Mouse (Mus musculus): ENCODE measurements around the gene Klhl22.

Klhl22 gene

GRCm38 (mm10) chr16:17742810-17743209, 16.6 kb upstream of the Klhl22 start:
- H3K4me3 ChIP-seq (replicated peaks; ENCODE audit: low read length), result no peak overlapping the region
- peaks cover 28% of the 10 kb centered on the region for H3K27me3 ChIP-seq (ENCODE audit: insufficient read depth, low read length)
- H3K9me3 ChIP-seq (ENCODE audit: low read length), result peaks cover 8% of the 10 kb centered on the region; the same call in 1 of the 2 replicates
- TF ChIP-seq NANOG (IDR thresholded peaks at IDR 0.05; ENCODE audit: borderline replicate concordance, low read length) (no peak), POU5F1 (IDR thresholded peaks at IDR 0.05; ENCODE audit: borderline replicate concordance, low read length) (no peak), CTCF (conservative IDR thresholded peaks at IDR 0.05; ENCODE audit: low read length) (no peak)
- H3K4me1 ChIP-seq (replicated peaks; ENCODE audit: low read depth, low read length), result no peaks in the 10 kb centered on the region
- no peaks in the 10 kb centered on the region for H3K36me3 ChIP-seq (ENCODE audit: insufficient read depth, low read length)

GRCm38 (mm10) chr16:17743279-17743678, 16.1 kb upstream of the Klhl22 start:
- Histone ChIP-seq H3K9me3 (ENCODE audit: low read length) (peaks cover 8% of the 10 kb centered on the region; the same call in 1 of the 2 replicates), H3K36me3 (ENCODE audit: insufficient read depth, low read length) (no peaks in the 10 kb centered on the region), H3K4me3 (replicated peaks; ENCODE audit: low read length) (no peak overlapping the region), H3K27me3 (ENCODE audit: insufficient read depth, low read length) (peaks cover 31% of the 10 kb centered on the region), H3K4me1 (replicated peaks; ENCODE audit: low read depth, low read length) (no peaks in the 10 kb centered on the region)
- TF ChIP-seq CTCF (conservative IDR thresholded peaks at IDR 0.05; ENCODE audit: low read length) (0 out of 2 replicates have a peak, but pooled peaks have one; percentile 2), POU5F1 (IDR thresholded peaks at IDR 0.05; ENCODE audit: borderline replicate concordance, low read length) (no peak)

- TF ChIP-seq POU5F1 (IDR thresholded peaks at IDR 0.05; ENCODE audit: borderline replicate concordance, low read length) (no peak), CTCF (conservative IDR thresholded peaks at IDR 0.05; ENCODE audit: low read length) (peak; percentile 89), NANOG (IDR thresholded peaks at IDR 0.05; ENCODE audit: borderline replicate concordance, low read length) (no peak)
- H3K36me3 ChIP-seq (ENCODE audit: insufficient read depth, low read length), result no peaks in the 10 kb centered on the region
- H3K4me3 ChIP-seq (replicated peaks; ENCODE audit: low read length), result no peak overlapping the region
- H3K27me3 ChIP-seq (ENCODE audit: insufficient read depth, low read length), result peaks cover 26% of the 10 kb centered on the region
- no peaks in the 10 kb centered on the region for H3K4me1 ChIP-seq (replicated peaks; ENCODE audit: low read depth, low read length)
- peaks cover 8% of the 10 kb centered on the region; the same call in 1 of the 2 replicates for H3K9me3 ChIP-seq (ENCODE audit: low read length)
These were observed 14.9 kb upstream of the Klhl22 start for GRCm38 (mm10) chr16:17744536-17744935.

- Histone ChIP-seq H3K4me1 (replicated peaks; ENCODE audit: low read depth, low read length) (no peaks in the 10 kb centered on the region), H3K4me3 (replicated peaks; ENCODE audit: low read length) (no peak overlapping the region), H3K27me3 (ENCODE audit: insufficient read depth, low read length) (peaks cover 23% of the 10 kb centered on the region), H3K36me3 (ENCODE audit: insufficient read depth, low read length) (no peaks in the 10 kb centered on the region), H3K9me3 (ENCODE audit: low read length) (peaks cover 8% of the 10 kb centered on the region; the same call in 1 of the 2 replicates)
- TF ChIP-seq POU5F1 (IDR thresholded peaks at IDR 0.05; ENCODE audit: borderline replicate concordance, low read length) (no peak), NANOG (IDR thresholded peaks at IDR 0.05; ENCODE audit: borderline replicate concordance, low read length) (no peak), CTCF (conservative IDR thresholded peaks at IDR 0.05; ENCODE audit: low read length) (no peak)
These were observed 14.4 kb upstream of the Klhl22 start for GRCm38 (mm10) chr16:17745067-17745466.

GRCm38 (mm10) chr16:17753001-17753400, 6.4 kb upstream of the Klhl22 start:
- no peaks in the 10 kb centered on the region for H3K36me3 ChIP-seq (ENCODE audit: insufficient read depth, low read length)
- TF ChIP-seq POU5F1 (IDR thresholded peaks at IDR 0.05; ENCODE audit: borderline replicate concordance, low read length) (no peak), NANOG (IDR thresholded peaks at IDR 0.05; ENCODE audit: borderline replicate concordance, low read length) (no peak), CTCF (conservative IDR thresholded peaks at IDR 0.05; ENCODE audit: low read length) (no peak)
- H3K4me3 ChIP-seq (replicated peaks; ENCODE audit: low read length), result no peak overlapping the region
- H3K9me3 ChIP-seq (ENCODE audit: low read length), result peaks cover 17% of the 10 kb centered on the region
- peaks cover 44% of the 10 kb centered on the region for H3K27me3 ChIP-seq (ENCODE audit: insufficient read depth, low read length)
- peaks cover 13% of the 10 kb centered on the region for H3K4me1 ChIP-seq (replicated peaks; ENCODE audit: low read depth, low read length)

- H3K27me3 ChIP-seq (ENCODE audit: insufficient read depth, low read length), result peaks cover 44% of the 10 kb centered on the region
- H3K9me3 ChIP-seq (ENCODE audit: low read length), result peaks cover 17% of the 10 kb centered on the region
- no peak overlapping the region for H3K4me3 ChIP-seq (replicated peaks; ENCODE audit: low read length)
- H3K4me1 ChIP-seq (replicated peaks; ENCODE audit: low read depth, low read length), result peaks cover 16% of the 10 kb centered on the region
- no peaks in the 10 kb centered on the region for H3K36me3 ChIP-seq (ENCODE audit: insufficient read depth, low read length)
- TF ChIP-seq CTCF (conservative IDR thresholded peaks at IDR 0.05; ENCODE audit: low read length) (no peak), POU5F1 (IDR thresholded peaks at IDR 0.05; ENCODE audit: borderline replicate concordance, low read length) (no peak), NANOG (IDR thresholded peaks at IDR 0.05; ENCODE audit: borderline replicate concordance, low read length) (no peak)
These were observed 5.7 kb upstream of the Klhl22 start for GRCm38 (mm10) chr16:17753686-17754085.

GRCm38 (mm10) chr16:17757756-17758155, 1.7 kb upstream of the Klhl22 start:
- Histone ChIP-seq H3K27me3 (ENCODE audit: insufficient read depth, low read length) (peaks cover 50% of the 10 kb centered on the region), H3K4me1 (replicated peaks; ENCODE audit: low read depth, low read length) (peaks cover 40% of the 10 kb centered on the region)

GRCm38 (mm10) chr16:17758902-17759301, 516 bp upstream of the Klhl22 start:
- Histone ChIP-seq H3K9me3 (ENCODE audit: low read length) (peaks cover 17% of the 10 kb centered on the region), H3K36me3 (ENCODE audit: insufficient read depth, low read length) (peaks cover 22% of the 10 kb centered on the region), H3K4me1 (replicated peaks; ENCODE audit: low read depth, low read length) (peaks cover 40% of the 10 kb centered on the region), H3K4me3 (replicated peaks; ENCODE audit: low read length) (no peak overlapping the region; the same call in 1 of the 2 replicates), H3K27me3 (ENCODE audit: insufficient read depth, low read length) (peaks cover 41% of the 10 kb centered on the region)
- TF ChIP-seq NANOG (IDR thresholded peaks at IDR 0.05; ENCODE audit: borderline replicate concordance, low read length) (no peak), POU5F1 (IDR thresholded peaks at IDR 0.05; ENCODE audit: borderline replicate concordance, low read length) (no peak), CTCF (conservative IDR thresholded peaks at IDR 0.05; ENCODE audit: low read length) (no peak)

More at GRCm38 (mm10) chr16:17757756-17758155, 1.7 kb upstream of the Klhl22 start:
- peaks cover 15% of the 10 kb centered on the region for H3K36me3 ChIP-seq (ENCODE audit: insufficient read depth, low read length)
- no peak overlapping the region for H3K4me3 ChIP-seq (replicated peaks; ENCODE audit: low read length)
- H3K9me3 ChIP-seq (ENCODE audit: low read length), result peaks cover 17% of the 10 kb centered on the region
- TF ChIP-seq NANOG (IDR thresholded peaks at IDR 0.05; ENCODE audit: borderline replicate concordance, low read length) (no peak), CTCF (conservative IDR thresholded peaks at IDR 0.05; ENCODE audit: low read length) (no peak), POU5F1 (IDR thresholded peaks at IDR 0.05; ENCODE audit: borderline replicate concordance, low read length) (no peak)

GRCm38 (mm10) chr16:17759813-17760321, 449 bp downstream of the Klhl22 start:
- Histone ChIP-seq H3K4me1 (replicated peaks; ENCODE audit: low read depth, low read length) (peaks cover 38% of the 10 kb centered on the region), H3K4me3 (replicated peaks; ENCODE audit: low read length) (peak overlapping the region; percentile 80), H3K36me3 (ENCODE audit: insufficient read depth, low read length) (peaks cover 31% of the 10 kb centered on the region), H3K9me3 (ENCODE audit: low read length) (peaks cover 17% of the 10 kb centered on the region), H3K27me3 (ENCODE audit: insufficient read depth, low read length) (peaks cover 38% of the 10 kb centered on the region)
- TF ChIP-seq NANOG (IDR thresholded peaks at IDR 0.05; ENCODE audit: borderline replicate concordance, low read length) (no peak), POU5F1 (IDR thresholded peaks at IDR 0.05; ENCODE audit: borderline replicate concordance, low read length) (no peak), CTCF (conservative IDR thresholded peaks at IDR 0.05; ENCODE audit: low read length) (no peak)
